Mouse (Mus musculus): Measurements from ENCODE around the gene Tnip2.

The Tnip2 gene

DNA sequence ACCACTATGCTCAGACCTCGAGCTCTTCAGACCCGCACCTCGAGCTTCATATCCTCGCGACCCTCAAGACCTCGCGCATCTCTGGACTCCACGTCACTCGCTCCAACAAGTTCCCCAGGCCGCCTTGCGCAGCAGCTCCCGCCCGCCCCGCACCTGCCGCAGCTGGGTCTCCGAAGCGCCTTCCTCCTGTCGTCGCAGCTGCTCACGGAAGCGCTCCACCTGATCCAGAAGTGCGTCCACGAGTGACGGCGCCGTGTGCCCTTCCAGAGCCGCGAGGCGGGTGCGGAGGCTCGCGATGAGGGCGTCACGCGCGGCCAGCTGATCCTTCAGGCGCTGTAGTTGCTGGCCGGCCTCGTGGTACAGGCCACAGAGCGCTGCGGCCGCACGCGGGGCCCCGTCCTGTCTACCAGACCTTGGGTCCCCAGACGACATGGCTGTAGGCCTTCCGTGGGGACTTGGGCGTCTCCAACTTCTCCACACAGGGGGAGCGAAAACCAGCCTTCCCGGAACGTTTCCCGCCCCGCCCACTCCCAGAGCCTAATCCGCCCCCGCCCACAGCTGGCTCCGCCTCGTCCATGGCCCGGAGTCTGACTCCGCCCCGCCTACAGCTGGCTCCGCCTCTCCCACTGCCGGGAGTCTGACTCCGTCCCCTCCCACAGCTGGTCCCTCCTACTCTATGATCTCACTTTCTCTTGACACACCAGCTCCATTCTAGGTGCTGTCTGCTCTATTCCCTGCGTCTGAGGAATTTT lies at the start of gene Tnip2:
Gene Tnip2 (minus strand): TSS at position 526 of the 752 bp plus-strand sequence.
- DNase-seq (ENCODE audit: low spot score): peak; percentile 99

- DNase-seq (ENCODE audit: low spot score): no peak
These were observed 38.0 kb upstream of the Tnip2 start for GRCm38 (mm10) chr5:34551821-34552220.

DNA sequence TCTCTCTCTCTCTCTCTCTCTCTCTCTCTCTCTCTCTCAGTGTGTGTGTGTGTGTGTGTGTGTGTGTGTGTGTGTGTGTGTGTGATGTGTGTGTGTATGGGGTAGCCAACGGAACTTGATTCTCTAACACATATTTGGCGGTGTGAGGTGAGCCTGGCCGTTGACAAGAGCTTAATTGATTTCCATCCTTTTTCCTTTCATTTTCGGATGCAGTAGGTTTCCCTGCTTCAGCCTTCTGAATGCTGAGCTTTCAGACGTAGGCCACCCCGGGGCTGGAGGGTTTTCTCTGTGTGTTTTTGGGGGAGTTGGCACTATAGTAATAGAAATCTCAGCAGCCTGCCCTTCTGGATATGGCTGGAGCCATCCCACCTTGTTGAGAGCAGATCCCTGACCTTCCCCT lies 36.5 kb upstream of the Tnip2 start:
- no peak for DNase-seq (ENCODE audit: low spot score)

- DNase-seq (ENCODE audit: low spot score): peak; percentile 67
These were observed 35.9 kb upstream of the Tnip2 start for GRCm38 (mm10) chr5:34549483-34550221.

GRCm38 (mm10) chr5:34549135-34549482 lies 35.3 kb upstream of the Tnip2 start:
- DNase-seq (ENCODE audit: low spot score): no peak

GRCm38 (mm10) chr5:34547410-34547809 lies 33.6 kb upstream of the Tnip2 start:
- no peak for DNase-seq (ENCODE audit: low spot score)

GRCm38 (mm10) chr5:34543114-34543513 lies 29.3 kb upstream of the Tnip2 start:
- no peak for DNase-seq (ENCODE audit: low spot score)

DNA sequence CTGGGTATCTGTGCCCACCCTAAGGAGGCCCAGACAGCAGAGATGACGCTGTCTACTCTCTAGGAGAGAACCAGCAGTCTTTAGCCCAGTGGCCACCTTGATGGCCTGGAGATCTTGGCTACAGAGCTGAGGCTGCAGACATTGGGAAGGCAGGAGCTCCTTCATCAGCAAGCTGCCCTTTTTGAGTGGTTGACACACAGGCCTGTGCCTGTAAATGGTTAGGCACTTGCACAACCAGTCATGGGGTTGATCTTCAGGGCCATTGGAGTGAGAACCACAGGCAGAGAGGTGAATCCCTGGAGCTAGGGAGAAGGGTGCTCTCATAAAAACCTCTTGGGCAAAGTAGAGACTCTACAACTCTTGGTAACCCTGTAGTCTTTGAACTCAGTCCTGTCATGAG lies 28.4 kb upstream of the Tnip2 start:
- no peak for DNase-seq (ENCODE audit: low spot score)

- no peak for DNase-seq (ENCODE audit: low spot score)
These were observed 25.3 kb upstream of the Tnip2 start for GRCm38 (mm10) chr5:34539121-34539520.

- no peak for DNase-seq (ENCODE audit: low spot score)
These were observed 24.7 kb upstream of the Tnip2 start for GRCm38 (mm10) chr5:34538527-34538926.

DNA sequence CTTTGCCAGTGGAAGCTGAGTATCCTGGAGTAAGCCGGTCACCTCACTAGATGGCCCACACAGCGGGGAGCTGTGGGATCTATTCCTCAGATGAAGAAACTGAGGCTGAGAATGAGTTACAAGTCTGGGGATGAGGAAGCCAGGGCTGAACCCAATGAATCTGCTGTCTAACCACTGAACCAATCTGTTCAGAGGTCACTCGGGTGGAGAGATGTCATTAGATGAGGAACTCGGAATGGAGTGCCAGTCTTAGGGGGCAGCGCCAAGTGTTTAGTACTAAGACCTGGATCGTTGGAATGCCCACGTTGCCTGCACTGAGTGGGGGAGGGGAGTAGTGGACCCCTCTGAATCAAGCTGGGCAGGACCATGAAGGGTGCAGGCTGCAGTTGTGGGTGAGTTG lies 24.3 kb upstream of the Tnip2 start:
- no peak for DNase-seq (ENCODE audit: low spot score)

GRCm38 (mm10) chr5:34535831-34536230 lies 22.0 kb upstream of the Tnip2 start:
- no peak for DNase-seq (ENCODE audit: low spot score)

DNA sequence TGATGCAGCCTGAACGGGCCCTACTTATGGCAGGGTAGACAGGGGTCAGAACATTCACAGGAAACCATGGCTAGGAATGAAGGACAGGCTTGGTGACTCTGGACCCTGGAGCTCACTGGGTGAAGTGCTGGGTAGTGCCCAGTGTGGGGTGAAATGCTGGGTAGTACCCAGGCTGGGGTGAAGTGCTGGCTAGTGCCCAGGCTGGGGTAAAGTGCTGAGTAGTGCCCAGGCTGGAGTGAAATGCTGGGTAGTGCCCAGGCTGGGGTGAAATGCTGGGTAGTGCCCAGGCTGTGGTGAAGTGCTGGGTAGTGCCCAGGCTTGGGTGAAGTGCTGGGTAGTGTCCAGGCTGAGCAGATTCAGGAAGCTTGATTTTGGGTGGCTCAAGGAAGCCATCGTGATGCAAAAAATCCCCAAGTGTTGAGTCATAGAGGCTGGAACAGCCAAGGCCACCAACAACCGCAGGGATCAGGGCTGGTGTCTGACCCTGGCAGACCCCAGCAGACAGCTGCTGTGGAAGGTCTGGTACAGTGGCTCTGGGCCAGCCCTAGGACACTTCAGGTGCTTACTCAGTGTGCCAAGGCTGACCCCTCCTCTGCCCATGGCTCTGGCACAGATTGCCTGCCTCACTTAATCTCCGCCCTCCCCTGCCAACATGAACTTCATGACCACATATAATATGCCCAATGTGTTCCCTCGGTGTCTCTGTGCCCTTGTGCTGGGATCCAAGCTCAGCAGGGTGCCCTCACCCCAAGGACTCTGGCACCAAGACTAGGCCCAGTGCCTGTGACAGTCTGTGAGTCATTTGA lies 21.2 kb upstream of the Tnip2 start:
- DNase-seq (ENCODE audit: low spot score): no peak

DNA sequence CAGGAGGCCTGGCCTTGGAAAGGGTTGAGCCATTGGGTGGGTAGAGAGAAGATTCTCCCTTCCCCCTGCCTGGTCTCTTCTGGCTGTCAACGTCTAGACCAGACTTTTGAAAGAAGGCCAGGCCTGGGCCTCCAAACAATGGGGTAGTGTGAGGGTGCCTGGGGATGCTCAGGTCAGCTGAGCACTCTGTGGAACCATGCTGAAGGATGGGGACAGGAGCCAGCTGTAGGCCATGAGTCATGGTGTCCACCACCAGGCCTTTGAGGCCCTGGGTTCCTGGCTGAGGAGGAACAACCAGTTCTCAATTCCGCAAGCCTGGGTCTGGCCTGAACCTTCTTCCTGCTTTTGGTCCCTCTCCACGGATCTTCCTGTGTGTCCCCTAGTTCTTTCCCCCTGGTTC lies 20.0 kb upstream of the Tnip2 start:
- DNase-seq (ENCODE audit: low spot score): no peak

DNA sequence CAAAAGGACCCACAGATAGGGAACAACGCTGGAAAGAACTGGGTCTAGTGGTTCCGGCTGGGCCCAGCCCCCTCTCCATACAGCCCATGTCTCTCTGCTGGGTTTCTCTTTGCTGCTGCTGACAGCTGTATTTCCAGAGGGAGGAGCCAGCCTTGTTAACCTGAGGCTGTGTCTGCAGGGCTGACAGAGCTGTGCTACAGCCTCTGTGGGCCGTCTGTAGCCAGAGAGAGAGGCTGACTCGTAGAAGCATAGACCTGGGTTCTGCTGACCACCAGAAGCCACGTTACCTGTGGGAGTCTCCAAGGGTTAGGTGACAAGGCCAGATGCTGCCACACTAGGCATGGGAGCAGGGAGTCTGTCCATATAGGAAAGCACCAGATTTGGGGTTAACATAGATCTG lies 19.3 kb upstream of the Tnip2 start:
- DNase-seq (ENCODE audit: low spot score): no peak

GRCm38 (mm10) chr5:34530687-34531086 lies 16.9 kb upstream of the Tnip2 start:
- no peak for DNase-seq (ENCODE audit: low spot score)

GRCm38 (mm10) chr5:34530116-34530515 lies 16.3 kb upstream of the Tnip2 start:
- peak; percentile 36 for DNase-seq (ENCODE audit: low spot score)

GRCm38 (mm10) chr5:34528724-34529123 lies 14.9 kb upstream of the Tnip2 start:
- no peak for DNase-seq (ENCODE audit: low spot score)

- DNase-seq (ENCODE audit: low spot score): no peak
These were observed 13.6 kb upstream of the Tnip2 start for GRCm38 (mm10) chr5:34527352-34527751.

DNA sequence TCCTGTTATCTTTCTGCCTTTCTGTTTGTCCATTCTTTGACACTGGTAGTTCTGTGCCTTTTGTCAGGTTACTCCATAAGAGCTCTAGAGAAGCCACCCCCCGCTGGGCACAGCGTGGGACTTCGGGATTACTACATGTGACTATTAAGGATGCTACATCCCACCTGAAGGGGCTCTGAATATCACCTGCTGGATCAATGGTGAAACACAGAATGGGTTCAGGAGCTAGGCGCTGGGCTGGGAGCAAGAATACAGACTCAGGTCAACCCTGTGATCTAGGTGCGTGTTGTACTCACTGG lies 12.6 kb upstream of the Tnip2 start:
- no peak for DNase-seq (ENCODE audit: low spot score)

GRCm38 (mm10) chr5:34525663-34526476 lies 12.1 kb upstream of the Tnip2 start, which contains the start of gene Sh3bp2:
Gene Sh3bp2, plus strand, starts transcription at chr5:34525838.
- DNase-seq (ENCODE audit: low spot score): peak; percentile 99

DNA sequence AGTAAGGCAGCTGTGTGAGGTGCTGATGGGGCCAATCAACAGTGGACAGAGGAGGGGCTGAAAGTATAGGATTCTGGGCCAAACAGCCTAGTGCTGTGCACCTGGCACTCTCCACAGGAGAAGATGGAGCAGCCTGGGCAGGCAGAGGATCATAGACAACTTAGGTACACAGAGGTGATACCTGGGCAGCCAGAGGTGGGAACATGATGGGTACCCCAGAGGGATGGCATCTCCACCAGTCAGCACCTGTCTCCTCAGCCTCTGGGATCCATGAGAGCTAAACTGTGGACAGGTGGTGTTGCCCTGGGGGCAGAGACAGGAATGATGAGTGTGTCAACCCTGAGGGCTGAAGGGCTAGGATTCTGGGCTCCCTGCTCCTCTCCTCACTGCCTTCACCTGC lies 10.7 kb upstream of the Tnip2 start:
- DNase-seq (ENCODE audit: low spot score): no peak
